Mouse (Mus musculus) MEL-GATA-1-ER (cell line): ENCODE data around the gene Hoxd8.

ENCODE experiments used
- DNase-seq: peaks from one replicate; pipeline ENCODE4 v3.0.0-alpha.2; 2012; ENCODE audit warnings: low read depth; ENCODE audit errors: extremely low read depth

The Hoxd8 gene

GRCm38 (mm10) chr2:74669650-74670235 lies 34.7 kb upstream of the Hoxd8 start:
- DNase-seq, result no peak

- DNase-seq, result no peak
Observed at GRCm38 (mm10) chr2:74670632-74671188, 33.7 kb upstream of the Hoxd8 start.

GRCm38 (mm10) chr2:74671847-74672246 lies 32.6 kb upstream of the Hoxd8 start:
- DNase-seq, result no peak

- no peak for DNase-seq
Observed at GRCm38 (mm10) chr2:74672481-74673362, 31.7 kb upstream of the Hoxd8 start.

GRCm38 (mm10) chr2:74673835-74674425 lies 30.5 kb upstream of the Hoxd8 start:
- DNase-seq, result no peak

GRCm38 (mm10) chr2:74674881-74675665 lies 29.3 kb upstream of the Hoxd8 start, which contains the start of gene Hoxd12:
Gene Hoxd12, plus strand, starts transcription at chr2:74675013.
- no peak for DNase-seq

- DNase-seq, result no peak
Observed at GRCm38 (mm10) chr2:74675666-74676282, 28.6 kb upstream of the Hoxd8 start.

GRCm38 (mm10) chr2:74676376-74677052 lies 27.9 kb upstream of the Hoxd8 start:
- no peak for DNase-seq

GRCm38 (mm10) chr2:74677106-74677505 lies 27.3 kb upstream of the Hoxd8 start:
- DNase-seq, result no peak

GRCm38 (mm10) chr2:74678891-74679595 lies 25.4 kb upstream of the Hoxd8 start, which contains the start of gene Hoxd11:
Gene Hoxd11, plus strand, starts transcription at chr2:74679557.
- no peak for DNase-seq

- no peak for DNase-seq
Observed at GRCm38 (mm10) chr2:74679596-74679971, 24.8 kb upstream of the Hoxd8 start.

- no peak for DNase-seq
Observed at GRCm38 (mm10) chr2:74679980-74680379, 24.4 kb upstream of the Hoxd8 start.

- DNase-seq, result no peak
Observed at GRCm38 (mm10) chr2:74680561-74681398, 23.6 kb upstream of the Hoxd8 start.

- DNase-seq, result no peak
Observed at GRCm38 (mm10) chr2:74681594-74682531, 22.6 kb upstream of the Hoxd8 start.

GRCm38 (mm10) chr2:74682796-74683195 lies 21.6 kb upstream of the Hoxd8 start:
- no peak for DNase-seq

- no peak for DNase-seq
Observed at GRCm38 (mm10) chr2:74683471-74683951, 20.9 kb upstream of the Hoxd8 start.

GRCm38 (mm10) chr2:74684106-74684505 lies 20.3 kb upstream of the Hoxd8 start:
- DNase-seq, result no peak
